Mouse (Mus musculus): ENCODE measurements at regions not wholly inside any gene's neighbourhood (a gene's known extent, or its start where the extent isn't known, plus 50 kb on each side); places are given as distances from the start of the nearest gene placed in this dataset.

DNA sequence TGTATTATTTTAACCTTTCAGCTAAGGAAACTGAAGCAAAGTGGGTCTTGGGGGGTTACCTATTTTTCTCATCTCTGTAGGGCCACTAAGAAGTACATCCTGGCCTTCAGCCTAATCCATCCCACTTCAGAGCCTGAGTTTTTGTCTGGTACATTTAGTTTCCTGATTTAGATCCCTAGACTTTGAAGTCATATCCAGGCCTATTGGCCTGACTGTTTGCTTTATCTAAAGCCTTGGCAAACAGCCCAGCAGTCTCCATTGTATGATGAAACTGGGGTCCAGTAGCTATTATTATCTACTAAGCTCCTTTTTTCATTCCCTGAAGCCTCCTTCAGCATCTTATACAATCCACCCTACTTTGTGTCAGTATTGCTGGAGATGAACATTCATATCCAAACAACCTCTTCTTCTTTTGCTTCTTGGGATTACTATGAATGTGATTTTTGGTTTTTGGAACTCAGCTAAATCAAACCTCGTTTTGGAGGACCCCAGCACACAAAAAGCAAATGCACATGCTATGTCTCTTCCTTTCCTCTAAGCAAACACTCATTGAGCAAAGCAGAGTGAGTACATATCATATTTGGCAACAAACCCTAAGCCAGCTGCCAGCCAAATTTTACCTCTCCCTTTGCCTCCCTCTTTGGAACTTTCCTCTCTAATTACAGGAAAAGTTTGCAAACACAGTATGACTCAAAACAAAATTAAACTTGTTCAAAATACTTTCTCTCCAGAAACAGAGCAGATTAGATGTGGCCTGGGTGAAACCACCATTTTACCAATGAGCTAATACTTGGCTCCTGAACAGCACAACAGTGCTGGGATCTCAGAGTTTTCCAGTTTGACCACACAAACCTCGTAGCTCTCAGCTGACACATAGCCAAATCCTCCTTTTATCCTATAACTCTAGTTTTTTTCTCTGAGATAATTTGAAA lies 342.8 kb upstream of the Etaa1 start:
- WGBS = 19% methylated on average over 2 of the region's 2 CpGs
- H3K4me1 ChIP-seq (ENCODE audit: control insufficient read depth, insufficient read depth, low read length) = peaks cover 5% of the 10 kb centered on the region; the same call in 1 of the 2 replicates
- TF ChIP-seq POLR2A (IDR thresholded peaks at IDR 0.05; ENCODE audit: borderline replicate concordance, extremely low read depth, low read depth, low read length) (no peak), CTCF (IDR thresholded peaks at IDR 0.05; ENCODE audit: insufficient read depth, low read length) (no peak)
- no peak for DNase-seq
- H3K4me3 ChIP-seq (replicated peaks; ENCODE audit: extremely low read depth, low read depth, low read length) = no peak overlapping the region

DNA sequence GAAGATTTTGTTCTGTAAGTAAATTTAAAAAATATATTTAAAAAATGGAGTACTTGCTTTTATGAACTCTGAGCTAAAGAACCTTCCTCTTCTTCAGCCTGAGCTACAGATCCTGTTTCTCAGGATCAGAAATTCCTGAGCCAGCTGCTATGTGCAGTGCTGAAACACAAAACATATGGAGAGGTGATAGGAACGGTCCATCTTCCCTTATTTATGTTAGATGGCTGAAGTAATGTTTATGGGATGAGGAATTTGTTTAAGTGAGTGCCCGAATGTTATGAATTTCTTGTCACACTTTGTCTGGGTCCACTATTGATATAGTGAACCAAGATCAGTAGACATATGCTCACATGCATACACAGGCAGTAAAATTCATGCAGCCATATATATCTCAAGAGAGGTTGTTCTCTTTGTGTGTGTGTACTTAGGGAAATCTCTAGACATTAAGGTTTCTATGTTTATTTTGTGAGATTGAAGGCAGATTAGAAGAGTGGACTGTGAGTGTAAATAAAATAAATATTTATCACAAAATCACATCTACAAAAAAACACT lies 325.0 kb upstream of the Etaa1 start:
- no peaks in the 10 kb centered on the region for H3K4me1 ChIP-seq (ENCODE audit: control insufficient read depth, insufficient read depth, low read length)
- no peak overlapping the region for H3K4me3 ChIP-seq (replicated peaks; ENCODE audit: extremely low read depth, low read depth, low read length)
- no peak for DNase-seq
- WGBS = 34% methylated on average over 2 of the region's 2 CpGs
- no peak for TF ChIP-seq CTCF (IDR thresholded peaks at IDR 0.05; ENCODE audit: insufficient read depth, low read length)
- no peak for TF ChIP-seq POLR2A (IDR thresholded peaks at IDR 0.05; ENCODE audit: borderline replicate concordance, extremely low read depth, low read depth, low read length)

DNA sequence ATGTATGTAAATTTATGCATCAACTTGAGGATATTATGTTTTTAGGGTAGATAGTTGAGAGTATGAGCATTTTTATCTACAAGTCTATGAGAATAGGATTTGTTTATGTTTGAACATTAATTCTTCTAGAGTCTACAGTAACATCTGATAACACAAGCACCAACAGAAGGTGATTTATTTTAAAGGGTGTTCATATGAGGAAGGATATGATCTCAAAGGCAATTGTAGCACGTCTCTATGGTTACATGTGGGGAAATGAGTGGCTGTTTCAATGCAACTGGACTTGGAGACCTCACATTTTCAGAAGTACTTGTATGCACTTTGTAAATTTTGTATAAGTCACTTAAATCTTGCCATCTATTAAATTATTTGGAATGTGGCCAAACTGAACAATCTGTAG lies 318.7 kb upstream of the Etaa1 start:
- DNase-seq = no peak
- Histone ChIP-seq H3K4me3 (replicated peaks; ENCODE audit: extremely low read depth, low read depth, low read length) (no peak overlapping the region), H3K4me1 (ENCODE audit: control insufficient read depth, insufficient read depth, low read length) (no peaks in the 10 kb centered on the region)
- 46% methylated on average over 1 of the region's 1 CpGs for WGBS
- TF ChIP-seq POLR2A (IDR thresholded peaks at IDR 0.05; ENCODE audit: borderline replicate concordance, extremely low read depth, low read depth, low read length) (no peak), CTCF (IDR thresholded peaks at IDR 0.05; ENCODE audit: insufficient read depth, low read length) (no peak)

DNA sequence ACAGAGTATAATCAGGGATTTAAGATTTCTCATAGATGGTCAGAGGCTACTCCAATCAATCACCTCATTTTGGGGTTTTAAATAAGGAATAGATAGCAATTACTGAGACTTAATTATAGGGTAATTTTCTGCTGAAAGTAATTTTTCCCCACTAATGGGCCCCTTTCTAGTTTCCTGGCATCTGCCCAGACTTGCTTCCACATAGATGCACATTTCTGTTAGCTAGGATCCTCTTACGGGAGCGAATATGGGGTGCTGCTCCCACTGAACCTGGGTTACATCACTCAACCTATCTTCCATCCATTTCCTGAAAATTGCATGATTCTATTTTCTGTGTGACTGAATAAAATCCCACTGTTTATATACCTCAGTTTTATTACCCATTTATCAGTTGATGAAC lies 312.5 kb upstream of the Etaa1 start:
- Histone ChIP-seq H3K4me1 (ENCODE audit: control insufficient read depth, insufficient read depth, low read length) (no peaks in the 10 kb centered on the region), H3K4me3 (replicated peaks; ENCODE audit: extremely low read depth, low read depth, low read length) (no peak overlapping the region)
- TF ChIP-seq POLR2A (IDR thresholded peaks at IDR 0.05; ENCODE audit: borderline replicate concordance, extremely low read depth, low read depth, low read length) (no peak), CTCF (IDR thresholded peaks at IDR 0.05; ENCODE audit: insufficient read depth, low read length) (no peak)
- no peak for DNase-seq
- WGBS = 94% methylated on average over 2 of the region's 2 CpGs

DNA sequence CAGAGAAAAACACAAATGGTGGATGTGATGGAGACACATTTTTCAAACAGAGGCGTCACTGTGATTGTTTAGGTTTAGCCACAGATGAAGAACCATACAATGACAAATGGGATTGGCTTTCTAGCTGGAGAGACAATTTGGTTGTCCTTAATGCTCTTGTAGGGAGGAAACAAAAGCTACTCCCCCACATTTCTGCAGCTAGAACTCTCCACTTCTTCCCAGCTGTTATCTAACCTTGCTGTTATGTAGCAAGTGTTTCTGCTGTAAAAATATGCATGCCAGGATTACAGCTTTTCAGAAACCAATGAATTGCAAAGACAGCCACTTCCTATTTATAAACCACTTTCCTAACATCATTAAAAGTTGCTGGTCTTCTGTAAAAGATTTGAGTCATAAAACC lies 309.2 kb upstream of the Etaa1 start:
- TF ChIP-seq CTCF (IDR thresholded peaks at IDR 0.05; ENCODE audit: insufficient read depth, low read length) (no peak), POLR2A (IDR thresholded peaks at IDR 0.05; ENCODE audit: borderline replicate concordance, extremely low read depth, low read depth, low read length) (no peak)
- no peak for DNase-seq
- H3K4me3 ChIP-seq (replicated peaks; ENCODE audit: extremely low read depth, low read depth, low read length) = no peak overlapping the region
- H3K4me1 ChIP-seq (ENCODE audit: control insufficient read depth, insufficient read depth, low read length) = no peaks in the 10 kb centered on the region
- WGBS = 53% methylated on average over 1 of the region's 1 CpGs

DNA sequence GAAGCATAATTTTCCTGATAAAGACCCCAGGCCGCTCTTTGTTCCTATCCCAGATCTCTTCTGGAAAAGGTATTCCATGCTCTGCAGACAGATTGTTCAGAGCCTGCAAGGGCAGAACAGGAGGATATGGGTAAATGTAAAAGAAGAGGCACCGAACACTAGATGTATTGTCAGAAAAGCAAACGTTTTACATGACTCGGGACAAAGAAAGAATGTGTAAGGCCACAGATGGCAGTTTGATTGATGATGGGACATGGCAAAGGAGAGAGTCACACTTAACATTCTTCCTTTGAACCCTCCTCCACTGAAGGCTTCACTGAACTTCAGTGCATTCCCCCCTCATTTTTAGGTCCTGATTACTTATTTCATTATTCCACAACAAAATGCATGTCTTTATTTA lies 295.6 kb upstream of the Etaa1 start:
- 46% methylated on average over 4 of the region's 4 CpGs for WGBS

DNA sequence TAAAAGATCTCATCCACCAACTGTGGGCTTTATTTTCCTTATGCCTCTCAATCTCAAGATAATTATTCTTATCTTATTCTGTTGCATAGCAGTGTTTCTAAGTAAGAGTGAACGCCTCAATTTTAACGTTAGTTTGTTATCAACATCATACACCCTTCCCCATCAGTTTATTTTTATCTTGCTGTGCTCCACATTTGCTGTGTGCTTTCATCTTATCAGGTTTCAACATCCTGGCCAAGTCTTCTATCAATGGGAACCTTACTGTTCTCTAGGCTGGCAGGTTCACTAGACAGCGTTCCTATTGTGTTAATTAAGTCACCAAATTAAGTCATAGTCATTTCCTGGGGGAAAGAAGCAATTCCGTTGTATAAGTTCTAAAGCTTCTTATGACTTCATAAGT lies 263.1 kb upstream of the Etaa1 start:
- Histone ChIP-seq H3K4me3 (replicated peaks; ENCODE audit: extremely low read depth, low read depth, low read length) (no peak overlapping the region), H3K4me1 (ENCODE audit: control insufficient read depth, insufficient read depth, low read length) (no peaks in the 10 kb centered on the region)
- WGBS = 33% methylated on average over 4 of the region's 4 CpGs
- DNase-seq = no peak
- no peak for TF ChIP-seq POLR2A (IDR thresholded peaks at IDR 0.05; ENCODE audit: borderline replicate concordance, extremely low read depth, low read depth, low read length)
- TF ChIP-seq CTCF (IDR thresholded peaks at IDR 0.05; ENCODE audit: insufficient read depth, low read length) = no peak

More for the DNA sequence above, 295.6 kb upstream of the Etaa1 start:
- DNase-seq = no peak
- TF ChIP-seq POLR2A (IDR thresholded peaks at IDR 0.05; ENCODE audit: borderline replicate concordance, extremely low read depth, low read depth, low read length) (no peak), CTCF (IDR thresholded peaks at IDR 0.05; ENCODE audit: insufficient read depth, low read length) (no peak)
- H3K4me3 ChIP-seq (replicated peaks; ENCODE audit: extremely low read depth, low read depth, low read length) = no peak overlapping the region
- no peaks in the 10 kb centered on the region for H3K4me1 ChIP-seq (ENCODE audit: control insufficient read depth, insufficient read depth, low read length)

DNA sequence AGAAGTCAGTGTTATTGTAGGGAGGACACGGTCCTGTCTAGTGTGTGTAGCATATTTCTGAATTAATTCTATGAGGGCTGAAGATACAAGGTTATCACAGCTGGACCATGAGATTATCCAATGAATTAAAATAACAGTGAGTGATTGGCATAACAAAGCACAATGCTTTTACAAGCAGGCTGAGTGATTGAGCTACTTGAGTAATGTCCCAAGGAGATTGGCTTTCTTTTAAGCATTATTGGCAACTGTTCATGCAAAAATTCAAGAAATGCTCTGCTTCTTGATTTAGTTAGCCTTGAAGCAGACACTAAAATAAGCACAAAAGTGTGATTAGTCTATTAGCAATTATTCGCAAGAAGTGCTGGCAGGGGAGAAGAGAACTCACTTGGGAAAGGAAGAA lies 219.4 kb upstream of the Etaa1 start:
- no peak for DNase-seq
- H3K4me3 ChIP-seq (replicated peaks; ENCODE audit: extremely low read depth, low read depth, low read length) = no peak overlapping the region
- no peak for TF ChIP-seq CTCF (IDR thresholded peaks at IDR 0.05; ENCODE audit: insufficient read depth, low read length)
- TF ChIP-seq POLR2A (IDR thresholded peaks at IDR 0.05; ENCODE audit: borderline replicate concordance, extremely low read depth, low read depth, low read length) = no peak
- no peaks in the 10 kb centered on the region for H3K4me1 ChIP-seq (ENCODE audit: control insufficient read depth, insufficient read depth, low read length)
- 76% methylated on average over 2 of the region's 2 CpGs for WGBS

DNA sequence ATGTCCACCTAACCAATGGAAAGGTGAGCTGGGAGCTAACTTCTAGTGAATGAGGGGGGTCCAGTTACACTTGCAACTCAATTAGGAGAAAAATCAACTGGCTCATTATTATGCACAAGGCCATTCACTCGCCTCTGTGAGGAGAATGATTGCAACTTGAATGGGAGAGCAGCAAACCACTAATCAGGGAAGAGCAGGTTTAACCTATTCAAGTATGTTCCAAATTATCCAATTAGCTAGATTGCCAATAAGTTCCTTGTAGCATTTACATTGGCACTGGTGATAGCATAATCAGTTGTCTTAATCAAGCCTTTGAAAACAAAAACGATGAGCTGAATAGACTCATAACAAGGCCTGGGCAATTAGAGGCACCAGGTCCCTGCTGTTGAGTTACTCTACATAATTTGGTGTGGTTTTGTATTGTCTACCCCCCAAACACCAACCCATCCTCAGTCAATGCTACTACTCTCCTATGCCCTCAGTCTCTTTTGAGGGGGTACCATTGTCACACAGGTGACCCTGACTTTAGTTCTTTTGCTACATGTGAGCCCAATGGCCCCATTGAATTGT lies 217.6 kb upstream of the Etaa1 start:
- no peak for DNase-seq
- WGBS = 93% methylated on average over 2 of the region's 2 CpGs
- TF ChIP-seq CTCF (IDR thresholded peaks at IDR 0.05; ENCODE audit: insufficient read depth, low read length) = no peak
- no peak for TF ChIP-seq POLR2A (IDR thresholded peaks at IDR 0.05; ENCODE audit: borderline replicate concordance, extremely low read depth, low read depth, low read length)
- no peaks in the 10 kb centered on the region for H3K4me1 ChIP-seq (ENCODE audit: control insufficient read depth, insufficient read depth, low read length)
- no peak overlapping the region for H3K4me3 ChIP-seq (replicated peaks; ENCODE audit: extremely low read depth, low read depth, low read length)

Data from lung, adult 2 months (tissue).